Comparison of ENCODE assay signal across 8 mouse cellular contexts in genomic region chr4:9771103-9771474, GRCm38 (mm10).
DNase-seq lines count a peak whose midpoint lies in the region; ATAC-seq and TF ChIP-seq lines count a peak whose summit lies in the region.

No protein-coding gene starts in this region.

- H3K4me2 ChIP-seq in forebrain, embryonic 13.5 days, result peak overlapping the region; percentile 89
- peak overlapping the region; percentile 81 for H3K4me2 ChIP-seq in limb, embryonic 14.5 days (replicated peaks; ENCODE audit: low read depth, low read length, severe bottlenecking)

- H3K9ac ChIP-seq in liver, adult 2 months (ENCODE audit: low read depth, low read length), result peak overlapping the region; percentile 78
- peak overlapping the region; percentile 71 for H3K9ac ChIP-seq in forebrain, embryonic 13.5 days
- H3K9ac ChIP-seq in limb, embryonic 14.5 days (ENCODE audit: low read depth, low read length, severe bottlenecking), result peak overlapping the region; percentile 60

- TF ChIP-seq CTCF in liver, adult 2 months (IDR thresholded peaks at IDR 0.05; ENCODE audit: low read depth, low read length), result peak; percentile 49
- no peak for TF ChIP-seq CTCF in bone marrow, adult 2 months (IDR thresholded peaks at IDR 0.05; ENCODE audit: control insufficient read depth, insufficient read depth, low read length)
- TF ChIP-seq CTCF in olfactory bulb, adult 2 months (IDR thresholded peaks at IDR 0.05; ENCODE audit: insufficient read depth, low read depth, low read length), result no peak

- H3K4me1 ChIP-seq in liver, adult 2 months (ENCODE audit: control insufficient read depth, insufficient read depth, low read length), result no peaks in the 10 kb centered on the region
- no peaks in the 10 kb centered on the region for H3K4me1 ChIP-seq in bone marrow, adult 2 months (ENCODE audit: control insufficient read depth, insufficient read depth, low read length)
- H3K4me1 ChIP-seq in forebrain, embryonic 13.5 days, result 0 out of 2 replicates have a peak, but pooled peaks cover 5% of the 10 kb centered on the region
- H3K4me1 ChIP-seq in limb, embryonic 14.5 days (ENCODE audit: control insufficient read depth, insufficient read depth, low read length), result no peaks in the 10 kb centered on the region
- H3K4me1 ChIP-seq in olfactory bulb, adult 2 months (ENCODE audit: control insufficient read depth, insufficient read depth, low read length), result 0 out of 2 replicates have a peak, but pooled peaks cover 3% of the 10 kb centered on the region

- DNase-seq in liver, adult 2 months (ENCODE audit: extremely low read depth, low read depth, low spot score), result peak; percentile 77
- DNase-seq in liver, result no peak
- DNase-seq in limb, embryonic 14.5 days (ENCODE audit: low spot score), result peak; percentile 69
- DNase-seq in spleen, postnatal 10 days (ENCODE audit: low spot score in 2 of 2), result no peak
- DNase-seq in Muller cell, postnatal 12 days (ENCODE audit: inconsistent ontology term), result no peak

- no peak for TF ChIP-seq POLR2A in liver, adult 2 months (IDR thresholded peaks at IDR 0.05; ENCODE audit: extremely low read depth, insufficient read depth, low read length)
- TF ChIP-seq POLR2A in bone marrow, adult 2 months (IDR thresholded peaks at IDR 0.05; ENCODE audit: borderline replicate concordance, control insufficient read depth, low read depth, low read length), result no peak
- no peak for TF ChIP-seq POLR2A in limb, embryonic 14.5 days (IDR thresholded peaks at IDR 0.05; ENCODE audit: borderline replicate concordance, extremely low read depth, insufficient read depth, insufficient read length)
- no peak for TF ChIP-seq POLR2A in olfactory bulb, adult 2 months (IDR thresholded peaks at IDR 0.05; ENCODE audit: insufficient read depth, low read depth, low read length)

- no peaks in the 10 kb centered on the region for H3K27me3 ChIP-seq in liver, adult 2 months (ENCODE audit: control insufficient read depth, insufficient read depth, low read length)
- no peaks in the 10 kb centered on the region for H3K27me3 ChIP-seq in forebrain, embryonic 13.5 days
- H3K27me3 ChIP-seq in limb, embryonic 14.5 days (ENCODE audit: control insufficient read depth, insufficient read depth, low read length), result no peaks in the 10 kb centered on the region

- H3K9me3 ChIP-seq in forebrain, embryonic 13.5 days (replicated peaks), result no peaks in the 10 kb centered on the region
- no peaks in the 10 kb centered on the region for H3K9me3 ChIP-seq in limb, embryonic 14.5 days (ENCODE audit: control insufficient read depth, low read length)

- no peaks in the 10 kb centered on the region for H3K79me2 ChIP-seq in liver, adult 2 months (ENCODE audit: control insufficient read depth, insufficient read depth, low read length)

- peak overlapping the region; percentile 84 for H3K4me3 ChIP-seq in liver, adult 2 months (ENCODE audit: insufficient read depth, low read depth, low read length)
- H3K4me3 ChIP-seq in bone marrow, adult 2 months (replicated peaks; ENCODE audit: control insufficient read depth, low read depth, low read length), result peak overlapping the region; percentile 75
- H3K4me3 ChIP-seq in forebrain, embryonic 13.5 days, result peak overlapping the region; percentile 60
- H3K4me3 ChIP-seq in limb, embryonic 14.5 days (replicated peaks; ENCODE audit: low read length), result peak overlapping the region; percentile 55
- H3K4me3 ChIP-seq in olfactory bulb, adult 2 months (ENCODE audit: insufficient read depth, low read depth, low read length), result peak overlapping the region; percentile 82

- peak; percentile 79 for ATAC-seq in forebrain, embryonic 13.5 days
- peak; percentile 36; the same call in 1 of the 2 replicates for ATAC-seq in limb, embryonic 14.5 days (ENCODE audit: low FRiP score, low read depth)

- no peaks in the 10 kb centered on the region for H3K36me3 ChIP-seq in liver, adult 2 months (ENCODE audit: control insufficient read depth, insufficient read depth, low read length)
- no peaks in the 10 kb centered on the region for H3K36me3 ChIP-seq in forebrain, embryonic 13.5 days (ENCODE audit: poor library complexity, severe bottlenecking)
- H3K36me3 ChIP-seq in limb, embryonic 14.5 days (ENCODE audit: control insufficient read depth, insufficient read depth, low read length), result no peaks in the 10 kb centered on the region

- H3K27ac ChIP-seq in liver, adult 2 months (replicated peaks; ENCODE audit: insufficient read depth, low read depth, low read length), result peak overlapping the region; percentile 86
- H3K27ac ChIP-seq in bone marrow, adult 2 months (ENCODE audit: control insufficient read depth, insufficient read depth, low read depth, low read length, poor library complexity), result peak overlapping the region; percentile 66; the same call in 1 of the 2 replicates
- no peak overlapping the region for H3K27ac ChIP-seq in forebrain, embryonic 13.5 days
- no peak overlapping the region for H3K27ac ChIP-seq in limb, embryonic 14.5 days (replicated peaks; ENCODE audit: low read depth, low read length)
- 0 out of 2 replicates have a peak overlapping the region, but pooled peaks have one; percentile 64 for H3K27ac ChIP-seq in olfactory bulb, adult 2 months (ENCODE audit: insufficient read depth, low read depth, low read length)

- WGBS in liver, adult 2 months, result under 1% methylated on average over 5 of the region's 5 CpGs
- WGBS in bone marrow, adult 2 months, result under 1% methylated on average over 5 of the region's 5 CpGs
- WGBS in forebrain, embryonic 13.5 days, result 2% methylated on average over 5 of the region's 5 CpGs
- WGBS in limb, embryonic 14.5 days, result 0% methylated on average over 5 of the region's 5 CpGs
- WGBS in olfactory bulb, adult 2 months, result 0% methylated on average over 5 of the region's 5 CpGs

Comparison
In these comparisons a context has a peak if more than half of its experiments do, and no peak if none do; other contexts are left out.
1. DNase-seq: peak in liver, adult 2 months (single experiment) and limb, embryonic 14.5 days (single experiment); none in liver (single experiment), spleen, postnatal 10 days (0 of 2) and Muller cell, postnatal 12 days (single experiment).
2. H3K27ac ChIP-seq: peak in liver, adult 2 months (single experiment), bone marrow, adult 2 months (single experiment) and olfactory bulb, adult 2 months (single experiment); none in forebrain, embryonic 13.5 days (single experiment) and limb, embryonic 14.5 days (single experiment).
3. Peak in every context shown above with its lines, with median percentiles within 50 percentile points of each other: H3K4me3 ChIP-seq and H3K9ac ChIP-seq.